Mouse (Mus musculus) stomach, postnatal 0 days (tissue): Measurements from ENCODE around the gene Spen.
"Not testable (repeated sequence)": the region's sequence is repeated elsewhere in the genome, so short reads cannot be mapped to it uniquely, and the experiment has no call there.

Experiments
- CTCF ChIP-seq: IDR thresholded peaks from 2 replicates; pipeline ENCODE4 v1.5.1; 2016; ENCODE audit warnings: antibody characterized with exemption, low read depth, mild to moderate bottlenecking, moderate library complexity
- EP300 ChIP-seq: optimal IDR thresholded peaks from 2 replicates; pipeline ENCODE3; 2016; ENCODE audit warnings: antibody characterized with exemption

- not testable (repeated sequence) for TF ChIP-seq CTCF, EP300
Measured at GRCm38 (mm10) chr4:141554255-141554865, 16.0 kb upstream of the Spen start.
